Mouse (Mus musculus) lung, embryonic 15.5 days (tissue): ENCODE results near the gene Ing2. TPM values are rescaled to one million over a fixed set of nuclear protein-coding genes. Genes with fewer than 3 reads are reported as not detected.
A peak's percentile ranks its signal among the peaks of the same experiment; 100 is the strongest.

Experiments used
- ATAC-seq: fragments of 200-750 bp; cut with Nextera tagmentation; 2 replicates; pipeline ENCODE4 v1.8.0; 2017; ENCODE audit warnings: moderate number of reproducible peaks, borderline replicate concordance; ENCODE audit not compliant: low FRiP score, low TSS enrichment; ENCODE audit errors: extremely low read depth
- H3K27ac ChIP-seq: fragments of 300-500 bp; sonication (generic); 2 replicates; pipeline ENCODE4 v1.5.1; 2015; ENCODE audit warnings: moderate library complexity, mild to moderate bottlenecking, inconsistent platforms
- H3K27me3 ChIP-seq: fragments of 300-500 bp; sonication (generic); 2 replicates; pipeline ENCODE4 v1.6.1; 2015; ENCODE audit warnings: inconsistent platforms
- H3K36me3 ChIP-seq: fragments of 300-500 bp; sonication (generic); 2 replicates; pipeline ENCODE4 v1.6.1; 2015; ENCODE audit warnings: inconsistent platforms
- H3K4me1 ChIP-seq: fragments of 300-500 bp; sonication (generic); 2 replicates; pipeline ENCODE4 v1.6.1; 2015; ENCODE audit warnings: inconsistent platforms
- H3K4me2 ChIP-seq: fragments of 300-500 bp; sonication (generic); 2 replicates; pipeline ENCODE4 v1.6.1; 2015; ENCODE audit warnings: inconsistent platforms, mild to moderate bottlenecking, moderate library complexity
- H3K4me3 ChIP-seq: fragments of 300-500 bp; sonication (generic); 2 replicates; pipeline ENCODE4 v1.5.1; 2015; ENCODE audit warnings: mild to moderate bottlenecking, inconsistent platforms
- H3K9ac ChIP-seq: fragments of 300-500 bp; sonication (generic); 2 replicates; pipeline ENCODE4 v1.6.1; 2015; ENCODE audit warnings: inconsistent platforms
- H3K9me3 ChIP-seq: fragments of 300-500 bp; sonication (generic); 2 replicates; pipeline ENCODE4 v1.6.1; 2016; ENCODE audit warnings: inconsistent platforms
- WGBS: fragments of 180-500 bp; shearing (Covaris S2); methylation state at CpG from one replicate; pipeline ENCODE4 v1.1.7; 2015; 5-methylcytosine and 5-hydroxymethylcytosine counted together
- polyA plus RNA-seq: library from polyadenylated mRNA; unstranded; fragments of >200 nt; fragmentation: Nextera tagmentation; extraction: Ambion mirVana; gene quantifications from 2 replicates; pipeline ENCODE4 v1.2.1, GENCODE M21; 2015

The Ing2 gene
- 13.6 and 13.7 TPM in 2 replicates for polyA plus RNA-seq

DNA sequence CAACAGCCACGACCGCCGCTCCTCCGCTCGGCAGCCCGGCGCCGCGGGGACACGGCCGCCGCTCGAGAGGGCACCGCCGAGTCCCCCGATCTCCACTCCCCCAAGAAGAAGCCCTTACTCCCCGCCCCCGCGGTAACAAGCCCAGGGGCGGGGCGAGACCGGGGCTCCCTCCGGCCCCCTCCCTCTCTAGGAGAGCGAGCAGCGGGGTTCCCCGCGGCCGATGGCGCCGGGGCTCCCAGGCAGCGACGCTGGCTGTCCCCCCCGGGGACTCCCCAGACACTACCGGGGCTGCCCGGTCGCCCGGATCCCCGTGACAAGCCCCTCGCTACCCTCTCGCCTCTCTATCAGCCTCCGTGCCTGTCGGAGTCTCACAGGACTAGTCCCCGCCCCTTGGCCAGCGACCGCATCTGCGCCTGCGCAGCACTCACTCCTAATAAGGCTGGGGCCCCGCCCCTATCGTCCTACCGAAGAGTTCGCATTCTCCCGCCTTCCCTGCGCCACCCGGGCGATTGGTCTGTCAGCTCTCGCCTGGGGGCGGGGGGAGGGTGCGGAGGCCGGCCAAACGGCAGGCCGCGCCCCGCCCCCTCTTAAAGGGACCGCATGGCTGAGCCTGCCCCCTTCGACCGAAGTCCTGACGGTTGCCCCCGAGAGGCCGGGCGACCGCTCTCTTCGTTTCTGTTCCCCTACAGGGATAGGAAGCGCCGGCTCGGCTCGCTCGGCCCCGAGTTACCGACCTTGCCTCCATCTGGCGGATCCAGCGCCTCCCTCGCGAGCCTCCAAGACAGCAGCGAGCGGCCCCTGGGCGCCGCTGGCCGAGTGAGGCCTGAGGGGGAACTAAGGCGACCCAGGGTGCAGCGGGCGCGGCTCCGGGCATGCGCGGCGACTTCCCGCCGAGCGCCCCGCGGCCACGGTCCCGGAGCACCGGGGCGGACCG lies at the start of gene Ing2:
Ing2 (minus strand) TSS at position 780 of the 934 bp plus-strand sequence.
- Histone ChIP-seq H3K36me3 (no peaks in the 10 kb centered on the region), H3K27ac (peak within 1 kb of the TSS; percentile 99), H3K4me3 (peak within 1 kb of the TSS; percentile 98), H3K9ac (peak within 1 kb of the TSS; percentile 95), H3K27me3 (no peaks in the 10 kb centered on the region), H3K4me2 (peak within 1 kb of the TSS; percentile 72), H3K9me3 (no peaks in the 10 kb centered on the region), H3K4me1 (peaks cover 13% of the 10 kb centered on the region)
- 2% methylated on average over 96 of the region's 106 CpGs for WGBS
- peak; percentile 91 for ATAC-seq

DNA sequence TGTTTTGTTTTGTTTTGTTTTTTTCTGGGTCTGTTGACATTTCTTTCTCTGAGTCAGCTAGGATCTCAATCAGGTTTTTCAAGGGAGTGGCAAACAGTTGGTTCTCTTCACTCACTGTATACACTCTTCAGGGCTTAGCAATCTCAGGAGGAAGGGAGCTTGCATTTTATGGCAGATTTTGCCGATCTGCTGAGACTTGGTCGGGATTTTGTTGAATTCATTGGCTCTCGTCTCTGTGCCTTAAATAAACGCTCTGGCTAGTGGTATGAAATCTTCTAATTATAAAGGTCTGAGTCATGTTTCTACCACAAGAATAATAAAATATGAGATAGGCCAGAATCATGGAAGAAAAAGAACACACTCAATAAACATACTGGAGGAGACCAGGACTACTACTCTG lies 46.3 kb upstream of the Ing2 start:
- Histone ChIP-seq H3K27me3 (no peaks in the 10 kb centered on the region), H3K4me3 (no peak overlapping the region), H3K36me3 (no peaks in the 10 kb centered on the region), H3K4me1 (peaks cover 8% of the 10 kb centered on the region; the same call in 1 of the 2 replicates), H3K27ac (no peak overlapping the region), H3K4me2 (no peak overlapping the region), H3K9me3 (no peaks in the 10 kb centered on the region), H3K9ac (no peak overlapping the region)
- WGBS, result 47% methylated on average over 4 of the region's 4 CpGs
- no peak for ATAC-seq

DNA sequence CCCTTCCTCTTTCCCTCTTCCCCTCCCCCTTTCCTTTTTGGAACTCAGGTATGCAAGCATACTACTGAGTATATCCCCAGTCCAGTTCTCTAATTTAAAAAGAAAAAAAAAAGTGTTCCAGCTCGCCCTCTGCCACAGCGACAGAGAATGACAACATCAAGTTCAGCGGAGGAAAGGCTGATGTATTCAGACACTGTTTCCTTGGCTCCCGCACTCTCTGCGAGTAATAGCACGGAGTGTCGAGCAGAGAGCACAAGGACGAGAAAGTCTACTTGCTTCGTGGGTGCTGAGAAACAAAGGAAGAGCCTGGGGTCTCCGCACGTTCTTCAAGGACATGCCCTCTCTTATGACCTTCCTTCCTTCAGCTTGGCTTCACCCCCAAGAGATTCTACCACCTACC lies 43.3 kb upstream of the Ing2 start:
- ATAC-seq, result no peak
- 0 out of 2 replicates have a peak overlapping the region, but pooled peaks have one; percentile 3 for H3K4me3 ChIP-seq

DNA sequence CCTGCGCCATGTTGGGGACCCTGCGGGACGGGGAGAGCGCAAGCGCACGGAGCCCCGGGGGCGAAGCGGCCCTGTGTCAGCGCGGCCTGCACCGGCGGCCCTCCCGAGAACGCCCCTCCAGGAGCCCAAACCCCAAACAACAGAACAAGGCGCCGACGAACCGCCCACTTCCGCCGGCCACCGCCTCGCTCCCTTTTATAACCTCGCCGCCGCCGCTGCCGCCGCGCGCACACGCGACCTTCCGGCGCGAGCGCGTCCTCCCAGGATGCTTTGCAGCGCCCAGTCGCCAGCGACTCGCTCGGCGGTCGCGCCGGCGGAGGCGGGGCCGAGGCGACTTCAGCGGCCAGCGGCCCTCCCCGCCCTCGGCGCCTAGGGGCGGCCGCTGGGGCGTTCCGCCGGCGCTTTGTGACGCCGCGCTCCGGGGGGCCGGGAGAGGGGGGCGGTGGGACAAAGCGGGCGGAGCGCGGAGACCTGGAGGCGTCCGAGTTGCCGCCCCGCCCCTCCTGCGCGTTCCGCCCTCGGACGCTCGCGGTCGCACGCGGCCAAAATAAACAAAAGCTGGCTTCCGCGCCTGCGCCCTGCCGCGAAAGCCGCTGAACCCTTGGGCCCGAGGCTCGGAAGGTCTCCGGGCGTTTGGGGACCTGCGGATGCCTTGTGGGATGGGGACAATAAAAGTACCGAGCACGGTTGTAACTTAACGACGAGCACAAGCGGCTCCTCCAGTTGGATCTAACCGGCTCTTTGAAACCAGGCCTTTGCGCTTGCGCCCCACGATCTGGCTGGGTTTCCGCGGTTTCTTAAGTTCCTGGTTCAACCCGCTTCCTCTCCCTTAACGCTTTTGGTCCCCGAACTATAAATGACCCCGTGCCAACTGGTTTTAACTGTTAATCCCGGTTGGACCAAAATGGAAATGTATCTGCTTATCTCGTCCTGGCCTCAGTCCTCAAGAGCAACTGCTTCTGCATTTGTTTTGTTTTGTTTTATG lies 38.7 kb upstream of the Ing2 start, which contains the start of gene Cdkn2aip:
Cdkn2aip (minus strand) TSS at position 172 of the 985 bp plus-strand sequence.
- Histone ChIP-seq H3K9ac (peak within 1 kb of the TSS; percentile 82), H3K4me3 (peak within 1 kb of the TSS; percentile 86), H3K27me3 (no peaks in the 10 kb centered on the region), H3K4me2 (peak within 1 kb of the TSS; percentile 73), H3K4me1 (peaks cover 16% of the 10 kb centered on the region; the same call in 1 of the 2 replicates), H3K27ac (peak within 1 kb of the TSS; percentile 96), H3K9me3 (no peaks in the 10 kb centered on the region), H3K36me3 (peaks cover 15% of the 10 kb centered on the region)
- ATAC-seq, result peak; percentile 97
- WGBS, result under 1% methylated on average over 95 of the region's 114 CpGs

More for the DNA sequence above, 43.3 kb upstream of the Ing2 start:
- H3K27ac ChIP-seq, result no peak overlapping the region
- peak overlapping the region; percentile 42 for H3K4me2 ChIP-seq
- H3K4me1 ChIP-seq, result peaks cover 11% of the 10 kb centered on the region; the same call in 1 of the 2 replicates
- 11% methylated on average over 11 of the region's 11 CpGs for WGBS
- H3K36me3 ChIP-seq, result no peaks in the 10 kb centered on the region
- no peak overlapping the region for H3K9ac ChIP-seq
- H3K9me3 ChIP-seq, result no peaks in the 10 kb centered on the region
- no peaks in the 10 kb centered on the region for H3K27me3 ChIP-seq

DNA sequence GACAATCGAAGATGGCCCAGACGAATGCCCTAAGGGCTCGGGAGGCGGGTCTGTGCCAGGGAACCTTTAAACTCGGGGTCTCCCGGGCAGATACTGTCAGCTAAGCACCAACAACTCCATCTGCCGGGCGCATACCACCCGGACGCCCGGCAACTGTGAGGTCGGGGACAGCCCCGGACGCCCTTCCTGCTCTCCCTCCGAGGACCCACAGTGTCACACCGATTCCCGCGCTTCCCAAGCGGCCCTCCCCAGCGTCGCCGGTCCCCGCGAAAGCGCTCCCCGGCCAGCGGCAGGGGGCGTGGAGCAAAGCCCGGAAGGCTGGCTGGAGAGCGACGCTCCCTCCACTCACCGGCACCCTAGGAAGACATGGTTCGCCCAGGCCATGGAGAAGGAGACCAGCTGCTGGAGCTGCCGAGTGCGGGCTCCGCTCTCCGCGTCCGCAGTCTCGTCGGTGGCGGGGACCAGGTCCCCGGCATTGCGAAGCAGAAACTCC lies 37.9 kb upstream of the Ing2 start:
- Histone ChIP-seq H3K9ac (peak overlapping the region; percentile 82), H3K27me3 (no peaks in the 10 kb centered on the region), H3K27ac (peak overlapping the region; percentile 96), H3K36me3 (peaks cover 22% of the 10 kb centered on the region), H3K4me3 (peak overlapping the region; percentile 86), H3K9me3 (no peaks in the 10 kb centered on the region), H3K4me1 (peaks cover 9% of the 10 kb centered on the region; the same call in 1 of the 2 replicates), H3K4me2 (peak overlapping the region; percentile 73)
- WGBS, result 0% methylated on average over 44 of the region's 44 CpGs
- peak; percentile 25 for ATAC-seq

DNA sequence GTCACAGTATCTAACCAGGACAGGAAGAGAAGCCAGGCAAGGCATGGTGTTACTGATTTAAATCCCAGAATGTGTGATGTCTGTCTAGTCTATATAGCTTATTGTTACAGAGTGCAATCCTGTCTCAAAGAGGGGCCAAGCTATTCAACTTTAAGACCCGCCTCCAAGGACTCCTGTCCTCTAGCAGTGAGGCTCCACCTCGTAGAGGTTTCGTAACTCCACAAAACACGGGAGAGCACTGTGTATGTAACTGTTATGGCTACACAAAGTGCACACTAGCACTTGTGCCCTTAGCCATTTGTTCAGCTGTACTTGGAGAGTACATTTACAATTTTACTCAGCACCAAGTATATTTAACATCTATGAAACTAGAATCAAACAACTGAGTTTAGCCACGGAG lies 32.8 kb upstream of the Ing2 start:
- ATAC-seq, result no peak
- peaks cover 43% of the 10 kb centered on the region for H3K36me3 ChIP-seq

DNA sequence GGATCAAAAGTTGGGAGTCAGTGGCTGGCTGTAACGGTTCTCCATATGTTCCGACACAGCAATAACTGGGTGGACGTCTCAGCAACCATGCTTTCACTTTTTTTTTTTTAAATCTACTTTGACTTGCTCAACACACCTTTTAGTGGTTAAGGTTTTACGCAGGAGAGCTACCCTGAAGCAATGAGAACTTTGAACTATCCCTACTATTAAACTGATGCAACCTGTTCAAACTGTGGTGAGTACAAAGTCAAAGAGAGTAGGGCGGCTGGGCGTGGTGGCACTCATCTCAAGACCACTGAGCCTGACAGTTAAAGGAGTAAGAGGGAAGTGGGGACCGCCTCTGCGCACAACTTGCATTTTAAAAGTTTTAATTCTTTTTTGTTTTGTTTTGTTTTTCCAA lies 31.4 kb upstream of the Ing2 start:
- Histone ChIP-seq H3K4me2 (no peak overlapping the region), H3K27ac (no peak overlapping the region), H3K9ac (no peak overlapping the region), H3K4me3 (no peak overlapping the region), H3K4me1 (no peaks in the 10 kb centered on the region), H3K36me3 (peaks cover 40% of the 10 kb centered on the region), H3K9me3 (no peaks in the 10 kb centered on the region), H3K27me3 (no peaks in the 10 kb centered on the region)
- 93% methylated on average over 8 of the region's 8 CpGs for WGBS
- no peak for ATAC-seq

More for the DNA sequence above, 32.8 kb upstream of the Ing2 start:
- H3K4me3 ChIP-seq, result no peak overlapping the region
- no peaks in the 10 kb centered on the region for H3K27me3 ChIP-seq
- WGBS, result 78% methylated on average over 5 of the region's 5 CpGs
- H3K4me2 ChIP-seq, result no peak overlapping the region
- no peak overlapping the region for H3K27ac ChIP-seq
- no peak overlapping the region for H3K9ac ChIP-seq
- H3K9me3 ChIP-seq, result no peaks in the 10 kb centered on the region
- peaks cover 5% of the 10 kb centered on the region; the same call in 1 of the 2 replicates for H3K4me1 ChIP-seq

DNA sequence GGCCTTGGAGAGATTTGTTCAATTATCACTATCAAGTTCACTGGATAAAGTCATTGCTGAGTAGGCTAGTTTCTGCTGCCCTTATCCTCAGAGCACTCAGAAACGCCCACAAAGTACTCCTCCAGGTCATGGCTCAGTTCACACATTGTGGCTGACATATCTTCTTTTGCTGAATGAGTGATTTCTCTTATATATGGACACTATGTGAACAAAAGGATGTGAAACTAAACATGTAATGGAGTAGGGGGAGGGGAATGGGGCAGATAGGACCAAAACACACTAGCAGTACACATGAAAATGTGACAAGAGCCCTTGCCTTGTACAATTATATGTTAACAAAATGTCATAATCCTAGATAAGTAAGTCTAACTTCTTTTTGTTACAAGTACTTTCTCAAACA lies 27.0 kb upstream of the Ing2 start:
- no peak overlapping the region for H3K4me2 ChIP-seq

DNA sequence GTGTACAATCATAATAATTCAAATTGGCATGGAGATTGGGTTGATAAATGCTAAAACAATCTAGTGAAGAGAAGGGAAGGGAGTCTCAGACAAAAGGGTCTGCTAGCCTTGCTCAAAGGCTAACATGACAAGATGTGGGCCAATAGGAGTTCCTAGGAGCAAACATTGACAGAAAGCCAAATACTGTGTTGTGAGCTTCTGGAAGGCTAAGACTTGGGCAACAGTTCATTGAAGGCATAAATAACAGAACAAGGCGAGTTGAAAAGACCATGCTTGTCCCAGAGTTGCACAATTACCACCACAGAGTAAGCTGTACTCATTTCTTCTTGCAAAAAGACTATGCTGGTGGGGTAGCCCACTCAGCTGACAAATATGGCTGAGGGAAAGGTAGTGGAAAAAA lies 22.3 kb upstream of the Ing2 start:
- no peaks in the 10 kb centered on the region for H3K4me1 ChIP-seq
- no peak overlapping the region for H3K9ac ChIP-seq
- no peak overlapping the region for H3K4me3 ChIP-seq
- no peak for ATAC-seq
- no peaks in the 10 kb centered on the region for H3K36me3 ChIP-seq
- WGBS, result 57% methylated on average over 1 of the region's 1 CpGs
- no peaks in the 10 kb centered on the region for H3K27me3 ChIP-seq
- no peak overlapping the region for H3K27ac ChIP-seq
- H3K4me2 ChIP-seq, result no peak overlapping the region
- no peaks in the 10 kb centered on the region for H3K9me3 ChIP-seq

More for the DNA sequence above, 27.0 kb upstream of the Ing2 start:
- Histone ChIP-seq H3K4me3 (no peak overlapping the region), H3K27ac (no peak overlapping the region), H3K36me3 (peaks cover 14% of the 10 kb centered on the region), H3K9me3 (no peaks in the 10 kb centered on the region), H3K9ac (no peak overlapping the region), H3K4me1 (no peaks in the 10 kb centered on the region), H3K27me3 (no peaks in the 10 kb centered on the region)
- ATAC-seq, result no peak
- WGBS, result 38% methylated on average over 1 of the region's 1 CpGs

DNA sequence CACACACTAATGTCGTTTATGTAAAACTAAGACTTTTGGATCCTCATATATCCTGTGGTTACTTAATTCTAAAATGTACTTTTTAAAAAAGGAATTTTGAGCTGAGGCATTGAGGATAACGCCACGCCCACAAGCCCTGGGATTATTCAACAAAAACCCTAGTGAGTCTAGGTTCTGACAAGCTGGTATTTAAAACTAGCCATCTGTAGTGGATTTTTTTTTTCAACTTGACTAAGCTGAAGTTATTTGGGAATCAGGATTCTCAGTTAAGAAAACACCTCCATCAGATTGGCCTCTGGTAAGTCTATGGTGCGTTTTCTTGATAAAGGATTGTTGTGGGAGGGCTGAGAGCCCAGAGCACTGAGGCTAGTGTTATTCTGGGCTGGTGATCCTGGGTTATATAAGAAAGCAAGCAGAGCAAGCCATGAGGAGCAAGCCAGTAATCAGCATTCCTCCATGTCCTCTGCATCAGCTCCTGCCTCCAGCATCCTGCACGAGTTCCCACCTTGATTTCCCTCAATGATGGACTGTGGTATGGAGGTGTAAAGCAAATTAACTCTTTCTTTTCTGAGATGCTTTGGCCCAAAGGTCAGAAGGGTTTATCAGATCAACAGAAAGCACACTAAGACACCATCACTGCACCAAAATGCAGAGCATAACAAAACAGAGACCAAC lies 20.2 kb upstream of the Ing2 start:
- no peaks in the 10 kb centered on the region for H3K27me3 ChIP-seq
- no peaks in the 10 kb centered on the region for H3K9me3 ChIP-seq
- H3K4me3 ChIP-seq, result no peak overlapping the region
- no peaks in the 10 kb centered on the region for H3K36me3 ChIP-seq
- H3K27ac ChIP-seq, result no peak overlapping the region
- no peak for ATAC-seq
- no peaks in the 10 kb centered on the region for H3K4me1 ChIP-seq
- H3K4me2 ChIP-seq, result no peak overlapping the region
- no peak overlapping the region for H3K9ac ChIP-seq
- WGBS, result 75% methylated on average over 5 of the region's 5 CpGs

DNA sequence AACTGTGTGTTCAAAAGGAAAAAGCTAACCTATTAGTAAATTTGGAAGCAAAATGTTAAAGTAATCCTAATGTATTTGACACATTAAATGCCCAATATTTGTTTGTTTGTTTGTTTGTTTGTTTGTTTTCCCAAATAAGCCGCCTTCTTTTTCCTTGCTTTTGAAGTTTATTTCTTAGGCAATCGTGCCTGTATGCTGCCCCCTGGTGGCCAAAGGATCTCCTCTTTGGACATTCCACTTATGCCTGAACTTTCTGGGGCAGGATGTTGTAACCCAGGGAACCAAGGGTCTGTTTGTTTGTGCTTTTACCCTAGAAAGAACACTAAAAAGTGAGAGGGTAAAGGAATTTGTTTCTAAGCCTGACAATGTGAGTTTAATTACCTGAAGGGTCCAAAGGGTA lies 17.8 kb upstream of the Ing2 start:
- no peak overlapping the region for H3K27ac ChIP-seq
- ATAC-seq, result no peak
- no peaks in the 10 kb centered on the region for H3K27me3 ChIP-seq
- H3K4me2 ChIP-seq, result no peak overlapping the region
- H3K9me3 ChIP-seq, result no peaks in the 10 kb centered on the region
- 12% methylated on average over 2 of the region's 2 CpGs for WGBS
- no peaks in the 10 kb centered on the region for H3K36me3 ChIP-seq
- no peaks in the 10 kb centered on the region for H3K4me1 ChIP-seq
- H3K4me3 ChIP-seq, result no peak overlapping the region
- H3K9ac ChIP-seq, result no peak overlapping the region
